Mouse (Mus musculus): ENCODE results near the gene Opcml. TPM values are rescaled to one million over a fixed set of nuclear protein-coding genes. Genes with fewer than 3 reads are reported as not detected.
A peak's percentile ranks its signal among the peaks of the same experiment; 100 is the strongest.

Gene Opcml
- polyA plus RNA-seq, 1 experiment from 2014 or later: 49.9 TPM

- no peak overlapping the region for H3K27ac ChIP-seq (replicated peaks)
- no peak overlapping the region for H3K9ac ChIP-seq (replicated peaks)
- H3K27me3 ChIP-seq (replicated peaks): no peaks in the 10 kb centered on the region
- no peaks in the 10 kb centered on the region for H3K36me3 ChIP-seq
- no peak overlapping the region for H3K4me3 ChIP-seq (replicated peaks)
- 61% methylated on average over 10 of the region's 10 CpGs for WGBS
- H3K4me2 ChIP-seq: no peak overlapping the region
- no peak for ATAC-seq (ENCODE audit: low FRiP score)
- H3K4me1 ChIP-seq: 0 out of 2 replicates have a peak, but pooled peaks cover 4% of the 10 kb centered on the region
- H3K9me3 ChIP-seq (replicated peaks): no peaks in the 10 kb centered on the region
Observed at GRCm38 (mm10) chr9:28776517-28777503, 986.2 kb downstream of the Opcml start.

GRCm38 (mm10) chr9:28783834-28784233 lies 993.3 kb downstream of the Opcml start:
- Histone ChIP-seq H3K27me3 (replicated peaks) (no peaks in the 10 kb centered on the region), H3K36me3 (no peaks in the 10 kb centered on the region), H3K4me1 (0 out of 2 replicates have a peak, but pooled peaks cover 4% of the 10 kb centered on the region), H3K9me3 (replicated peaks) (no peaks in the 10 kb centered on the region), H3K4me2 (no peak overlapping the region), H3K9ac (replicated peaks) (no peak overlapping the region), H3K4me3 (replicated peaks) (no peak overlapping the region), H3K27ac (replicated peaks) (no peak overlapping the region)
- WGBS: 83% methylated on average over 4 of the region's 4 CpGs
- ATAC-seq (ENCODE audit: low FRiP score): no peak

- Histone ChIP-seq H3K36me3 (no peaks in the 10 kb centered on the region), H3K9me3 (replicated peaks) (no peaks in the 10 kb centered on the region), H3K4me2 (no peak overlapping the region), H3K4me1 (no peaks in the 10 kb centered on the region), H3K27me3 (replicated peaks) (no peaks in the 10 kb centered on the region), H3K4me3 (replicated peaks) (no peak overlapping the region), H3K9ac (replicated peaks) (no peak overlapping the region), H3K27ac (replicated peaks) (no peak overlapping the region)
- 91% methylated on average over 1 of the region's 1 CpGs for WGBS
- no peak for ATAC-seq (ENCODE audit: low FRiP score)
Observed at GRCm38 (mm10) chr9:28789439-28789838, 998.9 kb downstream of the Opcml start.

- H3K9ac ChIP-seq (replicated peaks): no peak overlapping the region
- 13% methylated on average over 2 of the region's 2 CpGs for WGBS
Observed at GRCm38 (mm10) chr9:28800100-28800499, 1009.5 kb downstream of the Opcml start.

DNA sequence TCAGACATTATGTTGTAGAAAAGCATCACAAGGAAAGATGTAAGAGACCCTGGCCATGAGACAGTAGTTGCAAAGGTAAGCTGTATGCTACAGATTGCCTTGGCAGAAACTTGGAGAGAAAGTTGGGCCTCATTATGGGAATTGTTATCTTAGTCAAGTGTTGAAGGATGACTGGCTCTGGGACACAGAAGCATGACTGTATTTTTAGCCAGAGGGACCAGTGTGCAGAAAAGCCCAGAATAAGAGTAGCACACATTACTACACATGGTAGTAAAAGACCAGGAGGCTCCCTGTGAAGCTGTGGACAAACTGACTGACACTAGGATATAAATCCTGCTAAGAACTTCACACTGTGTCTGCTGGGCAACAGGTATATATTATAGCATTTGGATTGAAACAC lies 1016.1 kb downstream of the Opcml start:
- H3K27me3 ChIP-seq (replicated peaks): no peaks in the 10 kb centered on the region
- no peaks in the 10 kb centered on the region for H3K36me3 ChIP-seq
- no peak for ATAC-seq (ENCODE audit: low FRiP score)
- no peak overlapping the region for H3K9ac ChIP-seq (replicated peaks)
- no peak overlapping the region for H3K4me3 ChIP-seq (replicated peaks)
- no peaks in the 10 kb centered on the region for H3K4me1 ChIP-seq
- no peak overlapping the region for H3K4me2 ChIP-seq
- H3K27ac ChIP-seq (replicated peaks): no peak overlapping the region
- H3K9me3 ChIP-seq (replicated peaks): no peaks in the 10 kb centered on the region

More at GRCm38 (mm10) chr9:28800100-28800499, 1009.5 kb downstream of the Opcml start:
- Histone ChIP-seq H3K4me1 (no peaks in the 10 kb centered on the region), H3K27me3 (replicated peaks) (no peaks in the 10 kb centered on the region), H3K4me2 (no peak overlapping the region), H3K27ac (replicated peaks) (no peak overlapping the region), H3K9me3 (replicated peaks) (no peaks in the 10 kb centered on the region), H3K36me3 (no peaks in the 10 kb centered on the region), H3K4me3 (replicated peaks) (no peak overlapping the region)
- ATAC-seq (ENCODE audit: low FRiP score): no peak

- Histone ChIP-seq H3K9ac (replicated peaks) (no peak overlapping the region), H3K27ac (replicated peaks) (no peak overlapping the region), H3K4me1 (peaks cover 5% of the 10 kb centered on the region; the same call in 1 of the 2 replicates), H3K27me3 (replicated peaks) (no peaks in the 10 kb centered on the region), H3K4me3 (replicated peaks) (no peak overlapping the region), H3K9me3 (replicated peaks) (no peaks in the 10 kb centered on the region), H3K4me2 (no peak overlapping the region), H3K36me3 (no peaks in the 10 kb centered on the region)
- WGBS: 81% methylated on average over 3 of the region's 3 CpGs
- ATAC-seq (ENCODE audit: low FRiP score): no peak
Observed at GRCm38 (mm10) chr9:28822060-28822459, 1031.5 kb downstream of the Opcml start.

- Histone ChIP-seq H3K27ac (replicated peaks) (no peak overlapping the region), H3K36me3 (no peaks in the 10 kb centered on the region), H3K4me2 (no peak overlapping the region), H3K9ac (replicated peaks) (no peak overlapping the region), H3K27me3 (replicated peaks) (no peaks in the 10 kb centered on the region), H3K4me3 (replicated peaks) (no peak overlapping the region), H3K9me3 (replicated peaks) (no peaks in the 10 kb centered on the region), H3K4me1 (peaks cover 5% of the 10 kb centered on the region; the same call in 1 of the 2 replicates)
- 73% methylated on average over 5 of the region's 5 CpGs for WGBS
- no peak for ATAC-seq (ENCODE audit: low FRiP score)
Observed at GRCm38 (mm10) chr9:28822466-28822865, 1031.9 kb downstream of the Opcml start.

DNA sequence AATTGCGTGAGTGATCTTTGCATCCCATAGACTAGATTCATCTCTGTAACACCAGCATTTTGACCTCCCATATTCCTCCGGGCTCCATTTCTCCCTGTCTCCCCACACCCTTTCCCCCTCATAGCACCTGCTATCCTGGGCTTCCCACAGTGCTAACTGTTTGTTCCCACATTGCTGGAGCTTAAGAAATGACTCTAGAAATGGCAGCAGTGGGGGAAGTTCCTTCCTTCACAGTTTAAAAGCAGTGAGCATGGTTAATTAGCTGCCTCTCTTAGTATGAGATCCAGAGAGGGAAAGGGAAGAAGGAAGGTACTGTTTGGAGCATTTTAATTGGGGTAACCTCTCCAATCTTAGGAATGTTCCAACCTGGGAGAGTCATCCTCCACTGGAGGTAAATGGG lies 1035.2 kb downstream of the Opcml start:
- H3K9ac ChIP-seq (replicated peaks): no peak overlapping the region
- peaks cover 5% of the 10 kb centered on the region; the same call in 1 of the 2 replicates for H3K4me1 ChIP-seq
- ATAC-seq (ENCODE audit: low FRiP score): peak; percentile 21; the same call in 1 of the 2 replicates
- no peaks in the 10 kb centered on the region for H3K9me3 ChIP-seq (replicated peaks)
- no peaks in the 10 kb centered on the region for H3K27me3 ChIP-seq (replicated peaks)
- WGBS: 80% methylated on average over 2 of the region's 2 CpGs
- H3K36me3 ChIP-seq: no peaks in the 10 kb centered on the region
- H3K4me3 ChIP-seq (replicated peaks): no peak overlapping the region
- H3K4me2 ChIP-seq: no peak overlapping the region
- peak overlapping the region; percentile 23; the same call in 1 of the 2 replicates for H3K27ac ChIP-seq (replicated peaks)

DNA sequence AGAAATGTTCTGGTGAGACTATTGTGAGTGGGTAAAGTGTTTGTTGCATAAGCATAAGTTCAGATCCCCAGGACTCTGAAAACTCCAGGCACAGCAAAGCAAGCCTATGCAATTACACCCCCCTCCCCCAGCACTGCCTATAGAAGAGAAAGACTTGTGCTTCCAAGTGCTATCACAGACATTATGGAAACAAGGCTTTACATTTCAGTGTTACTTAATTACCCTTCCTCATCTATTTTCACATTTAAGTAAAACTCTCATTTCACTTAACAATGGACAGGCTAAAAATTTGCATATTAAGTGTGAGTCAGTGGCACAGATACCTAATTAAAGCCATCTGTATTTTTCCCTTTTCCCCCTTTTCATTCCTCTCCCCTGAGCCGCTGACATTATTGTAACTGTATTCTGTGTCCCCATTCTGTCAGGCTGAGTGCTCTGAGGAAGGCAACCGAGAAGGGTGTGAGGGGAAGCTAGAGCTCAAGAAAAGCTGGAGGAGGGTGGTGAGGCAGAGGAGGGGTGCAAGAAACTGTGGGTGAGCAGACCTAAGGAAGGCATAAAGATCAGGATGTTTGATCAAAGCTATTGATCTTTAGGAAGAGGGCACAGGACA lies 1055.5 kb downstream of the Opcml start:
- H3K27ac ChIP-seq (replicated peaks): no peak overlapping the region

GRCm38 (mm10) chr9:28855826-28856225 lies 1065.3 kb downstream of the Opcml start:
- Histone ChIP-seq H3K4me3 (replicated peaks) (no peak overlapping the region), H3K9me3 (replicated peaks) (no peaks in the 10 kb centered on the region), H3K4me1 (no peaks in the 10 kb centered on the region), H3K4me2 (no peak overlapping the region), H3K9ac (replicated peaks) (no peak overlapping the region), H3K27me3 (replicated peaks) (no peaks in the 10 kb centered on the region), H3K27ac (replicated peaks) (no peak overlapping the region), H3K36me3 (no peaks in the 10 kb centered on the region)
- ATAC-seq (ENCODE audit: low FRiP score): no peak
- 56% methylated on average over 7 of the region's 7 CpGs for WGBS

More for the DNA sequence above, 1055.5 kb downstream of the Opcml start:
- H3K9ac ChIP-seq (replicated peaks): no peak overlapping the region
- H3K4me2 ChIP-seq: no peak overlapping the region
- no peaks in the 10 kb centered on the region for H3K9me3 ChIP-seq (replicated peaks)
- H3K4me3 ChIP-seq (replicated peaks): no peak overlapping the region
- H3K4me1 ChIP-seq: no peaks in the 10 kb centered on the region
- ATAC-seq (ENCODE audit: low FRiP score): no peak
- no peaks in the 10 kb centered on the region for H3K36me3 ChIP-seq
- whole genome bisulfite sequencing: 24% methylated on average over 2 of the region's 2 CpGs
- H3K27me3 ChIP-seq (replicated peaks): no peaks in the 10 kb centered on the region

DNA sequence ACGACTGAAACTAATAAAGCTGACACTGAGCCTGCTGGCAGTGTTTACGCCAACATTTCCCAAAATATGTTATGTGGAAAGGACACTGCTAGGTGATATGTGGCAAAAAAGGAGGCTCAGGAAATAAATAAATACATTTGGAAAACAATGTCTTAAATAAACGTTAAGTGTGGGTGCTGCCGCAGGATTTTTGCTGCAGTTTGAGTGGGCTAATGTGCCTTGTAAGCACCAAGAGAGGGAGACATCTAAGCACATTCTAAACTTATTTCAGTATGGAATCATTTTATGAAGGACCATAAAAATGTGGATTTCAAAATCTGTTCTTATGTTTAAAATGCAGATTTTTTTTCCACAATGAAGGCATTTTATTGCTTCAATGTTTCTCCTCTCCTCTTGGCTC lies 1071.4 kb downstream of the Opcml start:
- no peaks in the 10 kb centered on the region for H3K27me3 ChIP-seq (replicated peaks)
- no peaks in the 10 kb centered on the region for H3K9me3 ChIP-seq (replicated peaks)
- peaks cover under 1% of the 10 kb centered on the region; the same call in 1 of the 2 replicates for H3K4me1 ChIP-seq
- H3K36me3 ChIP-seq: no peaks in the 10 kb centered on the region
- WGBS: 73% methylated on average over 4 of the region's 4 CpGs
- no peak overlapping the region for H3K4me3 ChIP-seq (replicated peaks)
- ATAC-seq (ENCODE audit: low FRiP score): no peak
- H3K4me2 ChIP-seq: no peak overlapping the region
- no peak overlapping the region for H3K27ac ChIP-seq (replicated peaks)
- H3K9ac ChIP-seq (replicated peaks): no peak overlapping the region
